Mouse (Mus musculus): ENCODE results near the gene Olfr577.

Gene Olfr577

GRCm38 (mm10) chr7:102975843-102976242 lies at the start of gene Olfr577:
TSS of gene Olfr577 (minus strand) at chr7:102975943.
- no peak for DNase-seq (ENCODE audit: low spot score in 2 of 2)

GRCm38 (mm10) chr7:102989224-102989623 lies 13.5 kb upstream of the Olfr577 start, which contains the start of gene Olfr578:
TSS of gene Olfr578 (minus strand) at chr7:102989324.
- DNase-seq (ENCODE audit: low spot score in 2 of 2), result no peak

GRCm38 (mm10) chr7:102974399-102974798 lies 1.3 kb downstream of the Olfr577 start:
- DNase-seq (ENCODE audit: low spot score in 2 of 2), result no peak

- no peak for DNase-seq (ENCODE audit: low spot score in 2 of 2)
These were observed 13.4 kb downstream of the Olfr577 start, which contains the start of gene Olfr576 for GRCm38 (mm10) chr7:102962360-102962759. TSS of gene Olfr576 (plus strand) at chr7:102962660.

- DNase-seq (ENCODE audit: low spot score in 2 of 2), result no peak
These were observed 17.1 kb downstream of the Olfr577 start, which contains the start of gene Olfr575 for GRCm38 (mm10) chr7:102958593-102958992. TSS of gene Olfr575 (minus strand) at chr7:102958775.

GRCm38 (mm10) chr7:102958137-102958536 lies 17.6 kb downstream of the Olfr577 start:
- DNase-seq (ENCODE audit: low spot score in 2 of 2), result no peak

GRCm38 (mm10) chr7:102950732-102951131 lies 25.0 kb downstream of the Olfr577 start:
- no peak for DNase-seq (ENCODE audit: low spot score in 2 of 2)

- no peak for DNase-seq (ENCODE audit: low spot score in 2 of 2)
These were observed 27.6 kb downstream of the Olfr577 start, which contains the start of gene Olfr574 for GRCm38 (mm10) chr7:102948167-102948566. TSS of gene Olfr574 (plus strand) at chr7:102948467.

GRCm38 (mm10) chr7:102943417-102943816 lies 32.3 kb downstream of the Olfr577 start:
- DNase-seq (ENCODE audit: low spot score in 2 of 2), result no peak

GRCm38 (mm10) chr7:102942475-102942874 lies 33.3 kb downstream of the Olfr577 start, which contains the start of gene Olfr573-ps1:
TSS of gene Olfr573-ps1 (minus strand) at chr7:102942575.
- DNase-seq (ENCODE audit: low spot score in 2 of 2), result no peak

- no peak for DNase-seq (ENCODE audit: low spot score in 2 of 2)
These were observed 48.6 kb downstream of the Olfr577 start for GRCm38 (mm10) chr7:102927105-102927504.

- DNase-seq (ENCODE audit: low spot score in 2 of 2), result no peak
These were observed 51.6 kb downstream of the Olfr577 start, which contains the start of gene Olfr572 for GRCm38 (mm10) chr7:102924109-102924508. TSS of gene Olfr572 (plus strand) at chr7:102924409.
